Mouse (Mus musculus) heart, postnatal 4 days (tissue): ENCODE measurements around the gene Evc. TPM values are rescaled to one million over a fixed set of nuclear protein-coding genes. Genes with fewer than 3 reads are reported as not detected.

Experiments used
- DNase-seq: peaks from one replicate; pipeline ENCODE4 v3.0.0; 2021
- total RNA-seq, 2 experiments: library from RNA; stranded (reverse); gene quantifications; 2 replicates each; pipeline ENCODE4 v1.2.3; 2021

Evc gene
- total RNA-seq, 2 experiments from 2014 or later = 7.0 to 7.4 TPM

- DNase-seq = no peak
These were observed 95.5 kb downstream of the Evc start for GRCm38 (mm10) chr5:37241224-37241623.

- DNase-seq = peak; percentile 62
These were observed 96.1 kb downstream of the Evc start for GRCm38 (mm10) chr5:37240550-37240949.

Other genes starting within 250 kb of the Evc start
- gene Crmp1, start 95.0 kb downstream of the Evc start, total RNA-seq = 10 to 100 TPM; 10.1 to 11.2 TPM
- gene Evc2, start 1.6 kb upstream of the Evc start, total RNA-seq = 1 to 10 TPM; 6.5 to 8.1 TPM